Mouse (Mus musculus) ES-CJ7 (cell line): Measurements from ENCODE around the gene Lrrk1.

Source experiments
- DNase-seq: peaks from one replicate; pipeline ENCODE4 v3.0.0; 2011; ENCODE audit warnings: low read depth, low spot score

The Lrrk1 gene

DNA sequence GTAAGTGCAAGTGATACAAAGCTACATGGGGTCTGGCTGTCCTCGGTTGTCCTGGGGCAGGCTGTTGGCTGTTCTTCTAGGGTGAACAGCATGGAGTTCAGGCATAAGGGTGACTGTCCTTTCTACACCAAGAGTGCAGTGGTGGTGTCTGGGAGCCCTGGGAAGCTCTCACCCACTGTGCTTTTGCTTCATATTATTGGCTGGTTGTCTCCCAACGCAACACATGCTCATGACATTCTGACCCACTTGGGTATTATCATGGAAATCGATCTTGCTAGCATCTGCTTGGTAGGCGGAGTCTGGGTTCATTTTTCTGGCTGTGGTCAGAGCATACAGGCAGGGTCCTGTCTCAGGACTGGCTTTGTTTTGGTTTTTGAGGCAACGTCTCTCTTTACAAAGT, 131.7 kb downstream of the Lrrk1 start:
- no peak for DNase-seq

DNA sequence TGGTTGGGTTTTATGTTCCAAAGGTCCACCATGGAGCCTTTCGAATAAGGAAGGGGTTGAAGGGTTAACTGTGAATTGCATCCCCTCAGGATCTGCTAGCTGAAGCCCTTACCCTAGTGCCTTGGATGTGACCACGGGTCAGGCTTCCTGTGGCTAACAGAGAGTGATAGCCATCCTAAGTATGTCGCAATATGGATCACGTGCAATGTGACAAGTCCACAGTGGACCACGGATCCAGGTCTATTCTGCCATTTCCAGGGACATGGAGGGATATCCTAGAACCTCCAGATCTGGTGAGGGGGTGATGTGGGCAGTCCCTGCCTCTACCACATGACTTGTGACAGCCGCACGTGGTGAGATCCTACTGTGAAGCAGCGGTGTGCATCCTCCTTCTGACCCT, 133.2 kb downstream of the Lrrk1 start:
- DNase-seq = no peak

DNA sequence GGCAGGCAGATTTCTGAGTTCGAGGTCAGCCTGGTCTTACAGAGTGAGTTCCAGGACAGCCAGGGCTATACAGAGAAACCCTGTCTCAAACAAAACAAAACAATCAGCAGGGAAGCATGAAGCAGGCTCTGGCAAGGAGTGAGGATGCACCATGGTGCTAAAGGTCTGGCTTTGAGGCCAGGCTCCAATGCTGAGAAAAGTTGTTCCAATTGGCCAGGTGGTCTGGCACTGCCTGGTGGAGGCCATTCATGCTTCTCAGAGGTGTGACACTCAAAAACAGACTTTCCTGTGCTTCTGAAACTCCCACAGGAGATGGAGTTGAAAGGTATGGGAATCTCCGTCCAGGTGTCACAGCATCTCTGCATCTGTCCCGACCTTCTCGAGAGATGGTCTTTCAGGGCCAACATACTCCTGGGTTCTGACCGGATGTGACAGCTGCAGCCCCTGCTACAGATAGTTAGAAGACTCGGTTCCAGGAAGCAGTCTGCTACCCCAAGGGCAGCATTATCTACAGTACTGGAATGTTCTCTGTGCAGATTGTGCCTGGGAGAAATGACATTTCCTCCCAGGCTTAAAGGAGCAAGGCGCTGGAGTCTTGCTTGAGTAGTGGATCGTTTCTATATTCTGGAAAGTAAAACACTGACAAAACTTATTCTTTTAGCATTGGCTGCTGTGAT, 134.0 kb downstream of the Lrrk1 start:
- no peak for DNase-seq

DNA sequence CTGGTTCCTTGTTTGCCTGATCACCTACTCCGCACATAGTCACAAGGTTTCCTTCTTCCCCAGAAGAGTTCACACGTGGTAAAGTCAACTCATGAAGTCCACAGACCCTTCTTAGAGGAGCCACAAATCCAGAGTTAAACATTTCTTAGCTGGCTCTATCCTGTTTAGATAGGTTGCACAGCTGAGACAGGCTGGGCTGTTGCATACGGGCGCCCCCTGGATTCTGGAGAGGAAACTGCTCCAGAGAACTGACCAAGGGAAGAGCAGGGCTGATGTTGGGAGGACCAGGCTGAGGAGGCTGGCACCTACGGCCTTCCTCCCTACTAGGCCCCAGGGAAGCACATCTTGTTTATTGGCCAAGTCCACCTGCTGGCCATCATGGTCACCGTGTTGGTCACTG, 138.1 kb downstream of the Lrrk1 start:
- peak; percentile 41 for DNase-seq

- DNase-seq = no peak
Observed at GRCm38 (mm10) chr7:66249426-66249825, 138.7 kb downstream of the Lrrk1 start.

DNA sequence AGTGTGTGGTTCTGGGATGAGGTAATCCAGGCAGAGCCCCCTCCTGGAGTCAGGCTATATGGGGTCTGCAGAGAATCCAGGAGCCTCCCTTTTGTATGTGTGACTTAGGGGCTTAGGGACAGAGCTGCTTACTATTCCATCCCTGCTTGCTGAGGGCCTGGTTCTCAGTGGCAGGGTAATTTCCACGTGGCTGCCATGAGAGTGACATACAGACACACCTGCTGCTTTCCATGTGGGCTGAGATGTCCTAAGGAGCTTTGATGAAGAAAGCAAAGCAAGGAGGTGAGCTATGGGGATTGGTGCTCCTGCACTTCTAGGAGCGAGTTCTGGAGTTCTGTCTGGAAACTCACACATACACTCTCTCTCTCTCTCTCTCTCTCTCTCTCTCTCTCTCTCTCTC, 139.1 kb downstream of the Lrrk1 start:
- DNase-seq = no peak

- no peak for DNase-seq
Observed at GRCm38 (mm10) chr7:66248270-66248669, 139.9 kb downstream of the Lrrk1 start.

- peak; percentile 12 for DNase-seq
Observed at GRCm38 (mm10) chr7:66247274-66248021, 140.7 kb downstream of the Lrrk1 start.

GRCm38 (mm10) chr7:66246716-66247235, 141.4 kb downstream of the Lrrk1 start:
- no peak for DNase-seq

DNA sequence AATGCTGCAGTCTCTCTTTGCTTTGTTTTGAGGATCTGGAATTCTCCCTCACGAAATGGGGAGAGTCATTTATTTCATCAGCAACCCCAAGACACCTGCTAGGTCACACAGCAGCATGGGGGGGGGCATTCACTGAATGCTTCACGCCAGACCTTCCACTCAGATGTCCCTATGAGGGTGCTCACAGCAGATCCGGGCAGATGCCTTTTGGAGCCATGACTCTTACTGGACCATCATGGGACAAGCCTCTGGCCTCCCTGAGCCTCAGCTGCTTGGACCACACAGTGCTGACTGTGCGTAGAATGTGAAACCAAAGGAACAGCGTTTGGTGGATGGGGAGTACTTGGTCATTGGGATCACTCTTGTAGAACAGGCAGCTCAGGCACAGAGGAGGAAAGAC, 142.5 kb downstream of the Lrrk1 start:
- no peak for DNase-seq

DNA sequence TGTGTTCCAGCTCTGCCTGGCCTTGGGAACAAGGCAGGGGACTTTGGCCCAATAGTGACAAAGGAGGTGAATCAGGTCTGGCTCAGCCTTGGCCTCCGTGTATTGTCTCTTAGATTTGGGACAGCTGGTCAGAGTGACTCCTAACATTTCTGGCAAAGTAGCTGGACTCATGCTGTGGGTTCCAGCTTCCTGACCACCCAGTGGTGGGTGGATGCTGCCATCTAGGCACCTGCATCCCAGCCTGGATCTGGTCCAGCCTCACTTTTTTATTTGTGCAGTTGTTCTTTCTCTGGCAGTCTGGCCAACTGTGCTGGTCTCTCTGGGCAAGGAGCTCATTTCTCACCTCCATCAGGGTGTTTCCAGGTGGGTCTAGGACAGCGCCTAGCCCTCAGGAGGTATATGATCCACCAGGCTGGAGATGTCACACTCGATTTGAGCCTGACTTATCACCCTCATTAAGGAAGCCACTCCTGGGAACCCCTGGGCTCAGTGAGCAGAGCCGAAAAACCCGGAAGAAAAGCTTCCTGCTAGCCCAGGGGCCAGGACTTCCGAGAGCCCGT, 144.3 kb downstream of the Lrrk1 start:
- DNase-seq = no peak

- no peak for DNase-seq
Observed at GRCm38 (mm10) chr7:66241855-66242412, 146.2 kb downstream of the Lrrk1 start.

DNA sequence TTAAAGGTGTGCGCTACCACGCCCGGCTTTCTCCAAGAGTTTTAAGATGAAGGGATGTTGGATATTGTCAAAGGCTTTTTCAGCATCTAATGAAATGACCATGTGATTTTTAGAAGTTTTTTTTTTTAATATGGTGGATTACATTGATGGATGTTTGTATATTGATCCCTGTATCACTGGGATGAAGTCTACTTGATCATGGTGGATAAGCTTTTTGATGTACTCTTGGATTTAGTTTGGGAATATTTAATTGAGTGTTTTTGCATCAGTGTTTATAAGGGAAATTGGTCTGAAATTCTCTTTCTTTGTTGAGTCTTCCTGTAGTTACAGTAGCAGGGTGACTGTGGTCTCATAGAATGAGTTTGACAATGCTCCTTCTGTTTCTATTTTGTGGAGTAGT, 150.0 kb downstream of the Lrrk1 start:
- no peak for DNase-seq

DNA sequence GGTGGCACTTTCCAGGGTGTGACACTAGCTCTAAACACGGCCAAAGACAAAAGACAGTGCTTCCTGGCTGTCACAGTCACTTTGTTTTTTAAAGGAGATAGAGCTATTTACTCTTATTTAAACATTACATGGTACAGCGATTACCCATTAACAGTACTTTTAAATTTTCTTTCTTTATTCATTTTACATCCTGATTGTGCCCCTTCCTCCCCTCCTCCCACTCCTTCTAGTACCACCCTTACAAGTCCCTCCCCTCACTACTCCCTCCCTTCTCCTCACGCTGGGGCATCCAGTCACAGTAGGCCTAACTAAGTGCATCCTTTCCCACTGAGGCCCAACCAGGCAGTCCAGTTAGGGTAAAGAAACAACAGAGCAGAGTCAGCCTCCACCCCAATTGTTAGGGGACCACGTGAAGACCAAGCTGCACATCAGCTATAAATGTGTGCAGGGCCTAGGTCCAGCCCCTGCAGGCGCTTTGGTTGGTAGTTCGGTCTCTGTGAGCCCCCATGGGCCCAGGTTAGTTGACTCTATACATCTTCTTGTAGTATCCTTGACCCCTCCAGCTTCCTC, 154.1 kb downstream of the Lrrk1 start:
- no peak for DNase-seq

GRCm38 (mm10) chr7:66233141-66233946, 154.8 kb downstream of the Lrrk1 start:
- DNase-seq = peak; percentile 19

- DNase-seq = no peak
Observed at GRCm38 (mm10) chr7:66231861-66232260, 156.3 kb downstream of the Lrrk1 start.

DNA sequence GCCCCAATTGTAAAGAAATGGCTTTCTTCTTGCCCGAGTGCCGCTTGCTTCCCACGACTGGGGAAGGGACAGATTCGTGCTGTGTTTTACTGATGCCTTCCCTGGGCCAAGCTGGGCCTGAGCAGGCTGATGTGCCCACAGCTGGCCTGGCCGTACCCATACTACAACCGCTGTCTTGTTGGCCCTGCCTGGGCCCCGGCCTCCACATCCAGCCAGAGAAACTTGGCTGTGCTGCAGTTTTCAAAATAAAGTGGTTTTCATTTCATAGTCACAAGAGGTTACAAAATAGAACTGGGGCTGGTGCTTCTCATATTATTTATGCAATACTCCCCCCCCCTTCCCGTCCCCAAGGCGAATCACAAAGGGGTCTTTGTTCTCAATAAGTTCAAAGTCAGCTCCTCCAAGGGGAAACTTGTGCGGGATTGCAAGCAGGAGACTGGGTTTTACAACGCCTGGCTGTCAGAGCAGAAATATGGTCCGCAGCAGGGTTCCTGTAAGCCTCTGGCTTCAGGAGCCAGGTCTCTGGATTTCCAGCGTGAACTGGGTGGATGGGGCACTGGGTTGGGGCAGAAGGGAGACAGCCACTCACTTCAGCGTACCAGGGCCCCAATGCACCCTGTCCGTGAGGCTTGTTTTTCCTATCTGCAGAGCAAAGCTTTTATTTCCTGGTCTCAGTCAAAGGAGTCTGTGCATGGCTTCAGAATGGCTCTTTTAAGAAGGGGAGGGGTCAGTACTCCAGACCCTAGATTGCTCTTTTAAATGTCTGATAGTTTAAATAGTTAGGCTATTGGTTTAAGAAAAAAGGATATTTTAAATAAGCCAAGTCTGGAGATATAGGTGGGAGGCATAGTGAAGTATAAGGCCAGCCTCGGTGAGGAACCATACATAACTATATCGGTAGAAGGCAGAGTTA, 157.3 kb downstream of the Lrrk1 start:
- DNase-seq = no peak

DNA sequence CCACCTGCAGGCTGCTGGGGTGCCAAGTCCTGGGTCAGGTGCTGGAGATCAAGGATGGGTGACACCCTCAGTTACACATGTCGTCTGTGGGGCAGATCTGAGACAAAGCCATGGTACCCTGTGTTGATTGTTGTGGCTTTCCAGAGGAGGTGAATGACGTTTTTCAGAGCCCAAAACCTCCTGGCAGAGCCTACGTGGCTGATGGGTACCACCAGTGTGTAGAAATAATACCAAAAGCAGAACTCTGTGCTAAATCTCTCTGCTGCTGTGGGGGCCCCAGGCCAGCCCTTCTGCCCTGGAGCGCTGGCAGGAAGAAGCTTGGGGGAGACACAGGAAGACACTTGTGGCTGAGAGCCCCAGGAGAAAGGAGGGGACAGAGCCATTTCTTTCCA, 157.9 kb downstream of the Lrrk1 start:
- no peak for DNase-seq

DNA sequence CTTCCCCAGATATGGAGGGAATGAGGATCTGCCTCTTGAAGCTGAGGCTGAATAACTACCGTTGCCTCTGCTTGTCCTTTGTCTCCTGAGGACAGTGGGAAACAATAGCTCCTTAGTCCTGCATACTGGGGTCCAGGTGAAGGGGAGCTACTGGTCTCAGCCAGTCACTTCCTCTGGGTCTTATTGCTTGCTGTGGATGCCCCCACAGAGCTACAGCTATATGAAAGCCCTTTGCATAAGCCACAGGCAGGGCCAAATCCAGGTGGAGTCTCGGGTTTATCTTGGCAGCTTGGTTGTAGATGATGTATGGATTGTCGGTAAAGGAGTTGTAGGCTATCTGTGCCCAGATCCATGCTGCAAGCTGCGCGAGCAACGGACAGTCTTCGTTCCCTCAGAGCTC, 158.7 kb downstream of the Lrrk1 start:
- DNase-seq = no peak

DNA sequence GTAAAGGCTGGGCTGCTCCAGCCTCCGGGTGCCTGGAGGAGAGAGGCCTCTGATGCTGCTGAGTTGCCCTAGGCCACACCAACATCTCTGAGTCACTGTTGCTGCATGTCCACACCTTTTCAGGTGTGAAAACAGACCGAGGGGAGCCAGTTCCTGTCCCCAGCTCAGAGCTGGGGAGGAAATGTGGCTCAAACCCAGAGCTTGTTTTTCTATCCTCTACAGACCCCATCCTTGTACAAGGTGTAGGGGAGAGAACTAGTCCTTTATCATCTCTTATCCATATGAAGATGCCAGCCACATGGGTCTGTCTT, 159.6 kb downstream of the Lrrk1 start:
- no peak for DNase-seq
